Mouse (Mus musculus) megakaryocyte, embryonic 14.5 days (primary cell): Measurements from ENCODE around the gene Fam72a. TPM values are rescaled to one million over a fixed set of nuclear protein-coding genes. Genes with fewer than 3 reads are reported as not detected.

ENCODE experiments used
- H3K27me3 ChIP-seq: replicated peaks from 2 replicates; pipeline ENCODE3; 2012; ENCODE audit warnings: inconsistent platforms
- H3K36me3 ChIP-seq: replicated peaks from 2 replicates; pipeline ENCODE3; 2012; ENCODE audit warnings: low read length, inconsistent platforms, mixed read lengths
- H3K4me1 ChIP-seq: 2 replicates; pipeline ENCODE4 v1.6.1; 2012; ENCODE audit warnings: inconsistent platforms
- H3K4me3 ChIP-seq: replicated peaks from 2 replicates; pipeline ENCODE3; 2012; ENCODE audit warnings: moderate library complexity, mild to moderate bottlenecking, inconsistent platforms
- H3K9me3 ChIP-seq: 2 replicates; pipeline ENCODE4 v1.6.1; 2012; ENCODE audit warnings: inconsistent platforms
- FLI1 ChIP-seq: IDR thresholded peaks from 2 replicates; pipeline ENCODE4 v1.6.1; 2012; ENCODE audit warnings: low read length, inconsistent platforms, mixed read lengths
- GATA1 ChIP-seq: IDR thresholded peaks from 3 replicates; pipeline ENCODE4 v1.6.1; 2012; ENCODE audit warnings: mixed read lengths, low read length, inconsistent platforms, borderline replicate concordance
- polyA plus RNA-seq: library from polyadenylated mRNA; stranded (reverse); fragments of >175 nt; gene quantifications from 2 replicates; pipeline ENCODE4 v1.2.3, GENCODE M21; 2012; ENCODE audit warnings: low replicate concordance; ENCODE audit not compliant: insufficient read depth

Gene Fam72a
- 3.6 TPM in 1 of 2 replicates, not detected in the other for polyA plus RNA-seq

DNA sequence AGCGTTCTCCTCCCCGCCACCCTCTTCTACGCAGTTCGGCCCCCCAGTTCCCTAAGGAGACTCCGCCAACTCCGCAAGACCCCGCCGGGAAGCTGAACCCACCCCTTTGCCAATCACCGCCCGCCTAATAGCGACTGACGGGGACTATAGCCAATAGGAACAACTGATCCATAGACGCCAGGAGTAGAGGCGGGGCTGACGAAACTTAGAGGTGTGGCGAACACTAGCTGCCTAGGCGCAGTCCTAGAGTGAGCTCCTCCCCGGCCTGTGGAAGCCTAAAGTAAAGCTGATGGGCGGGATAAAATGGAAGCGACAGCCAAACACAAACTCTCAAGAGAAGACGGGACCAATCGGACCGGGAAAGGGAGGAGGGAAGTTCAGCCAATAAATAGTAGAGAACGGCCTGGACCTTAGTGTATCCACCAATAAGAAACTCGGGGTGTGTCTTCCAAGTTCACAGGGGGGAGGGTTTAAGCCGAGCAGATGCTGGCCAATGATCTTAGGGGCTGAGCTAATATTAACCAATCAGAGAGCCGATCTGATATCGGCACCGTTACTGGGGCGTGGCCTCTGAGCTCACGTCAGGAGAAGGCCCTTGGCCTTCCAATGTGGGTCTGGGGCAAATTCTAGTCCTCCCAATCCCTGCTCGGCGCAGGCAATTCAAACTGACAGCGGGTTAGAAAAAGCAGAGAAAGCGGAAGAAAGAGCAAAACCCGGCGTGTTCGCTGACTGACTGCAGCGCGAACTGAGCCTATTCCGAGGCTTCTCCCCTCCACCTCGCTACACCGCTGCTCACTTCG is at the start of gene Fam72a, which contains the start of gene Srgap2:
Gene Fam72a, plus strand, starts transcription at position 623 of the 800 bp plus-strand sequence.
Gene Srgap2, minus strand, starts transcription at position 72 of the 800 bp plus-strand sequence.
- H3K9me3 ChIP-seq, result no peaks in the 10 kb centered on the region
- H3K27me3 ChIP-seq, result no peaks in the 10 kb centered on the region
- peak within 1 kb of the TSS; percentile 100 for H3K4me3 ChIP-seq
- peaks cover 35% of the 10 kb centered on the region for H3K36me3 ChIP-seq
- peaks cover 65% of the 10 kb centered on the region for H3K4me1 ChIP-seq
- TF ChIP-seq GATA1, result peak; percentile 67; the same call in 1 of the 3 replicates
- no peak for TF ChIP-seq FLI1

GRCm38 (mm10) chr1:131478770-131479305 is 48.9 kb upstream of the Fam72a start:
- Histone ChIP-seq H3K9me3 (no peaks in the 10 kb centered on the region), H3K36me3 (peaks cover 16% of the 10 kb centered on the region), H3K27me3 (no peaks in the 10 kb centered on the region), H3K4me1 (peaks cover 73% of the 10 kb centered on the region), H3K4me3 (no peak overlapping the region)
- TF ChIP-seq FLI1, result no peak
- TF ChIP-seq GATA1, result no peak

DNA sequence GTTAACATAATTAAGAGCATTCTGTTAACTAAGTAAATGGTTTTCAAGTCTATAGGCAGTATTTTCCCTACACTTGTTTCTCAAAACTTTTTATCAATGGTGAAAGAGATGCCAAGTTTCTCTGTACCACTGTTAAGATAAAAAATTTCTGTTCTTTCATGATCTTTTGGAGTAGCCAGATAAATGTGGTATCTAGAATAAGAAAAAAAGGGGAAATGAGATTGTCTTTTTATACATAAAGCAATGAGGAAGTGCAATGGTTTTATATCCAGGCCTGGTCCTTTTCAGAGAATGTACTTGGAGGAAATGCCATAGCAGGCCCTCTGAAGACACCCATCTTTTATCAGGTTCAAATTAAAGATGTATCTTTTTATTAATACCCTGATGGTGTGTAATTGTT is 46.3 kb upstream of the Fam72a start:
- no peak for TF ChIP-seq FLI1
- no peak for TF ChIP-seq GATA1
- Histone ChIP-seq H3K4me3 (no peak overlapping the region), H3K36me3 (peaks cover 18% of the 10 kb centered on the region)

GRCm38 (mm10) chr1:131482242-131482641 is 45.5 kb upstream of the Fam72a start:
- TF ChIP-seq FLI1, result no peak
- TF ChIP-seq GATA1, result no peak
- Histone ChIP-seq H3K36me3 (peaks cover 18% of the 10 kb centered on the region), H3K9me3 (no peaks in the 10 kb centered on the region)

More for the DNA sequence above, 46.3 kb upstream of the Fam72a start:
- Histone ChIP-seq H3K27me3 (no peaks in the 10 kb centered on the region), H3K9me3 (no peaks in the 10 kb centered on the region), H3K4me1 (peaks cover 69% of the 10 kb centered on the region)

GRCm38 (mm10) chr1:131486094-131486850 is 41.4 kb upstream of the Fam72a start:
- Histone ChIP-seq H3K4me3 (no peak overlapping the region), H3K4me1 (peaks cover 56% of the 10 kb centered on the region), H3K36me3 (peaks cover 10% of the 10 kb centered on the region), H3K9me3 (no peaks in the 10 kb centered on the region), H3K27me3 (no peaks in the 10 kb centered on the region)
- no peak for TF ChIP-seq FLI1
- TF ChIP-seq GATA1, result no peak

More at GRCm38 (mm10) chr1:131482242-131482641, 45.5 kb upstream of the Fam72a start:
- H3K4me1 ChIP-seq, result peaks cover 70% of the 10 kb centered on the region
- no peaks in the 10 kb centered on the region for H3K27me3 ChIP-seq
- H3K4me3 ChIP-seq, result no peak overlapping the region

DNA sequence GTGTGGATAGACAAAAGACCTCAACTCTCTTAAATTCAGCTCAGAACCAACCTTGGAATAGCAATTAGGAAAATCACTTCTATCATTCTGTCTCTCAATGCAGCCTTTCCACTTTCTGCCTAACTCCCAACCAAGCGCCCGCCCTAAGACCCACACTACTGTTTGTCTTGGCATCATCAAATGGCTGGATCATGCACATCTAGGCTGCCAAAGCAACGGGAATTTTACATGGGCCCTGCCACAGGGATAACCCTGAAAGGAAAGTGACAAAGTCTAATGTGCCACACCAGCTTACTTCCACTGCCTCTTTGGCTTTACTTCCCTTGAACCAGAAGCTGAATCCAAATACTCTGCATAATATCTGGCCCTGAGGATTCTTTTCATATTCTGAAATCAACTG is 38.4 kb upstream of the Fam72a start:
- Histone ChIP-seq H3K36me3 (peaks cover 12% of the 10 kb centered on the region), H3K4me1 (peaks cover 54% of the 10 kb centered on the region), H3K9me3 (no peaks in the 10 kb centered on the region), H3K27me3 (no peaks in the 10 kb centered on the region), H3K4me3 (no peak overlapping the region)
- no peak for TF ChIP-seq FLI1
- TF ChIP-seq GATA1, result no peak

- peaks cover 14% of the 10 kb centered on the region for H3K36me3 ChIP-seq
- H3K27me3 ChIP-seq, result no peaks in the 10 kb centered on the region
- H3K9me3 ChIP-seq, result no peaks in the 10 kb centered on the region
- H3K4me1 ChIP-seq, result peaks cover 48% of the 10 kb centered on the region
- TF ChIP-seq FLI1, result no peak
- TF ChIP-seq GATA1, result no peak
- H3K4me3 ChIP-seq, result no peak overlapping the region
Measured at GRCm38 (mm10) chr1:131491579-131491978, 36.1 kb upstream of the Fam72a start.

DNA sequence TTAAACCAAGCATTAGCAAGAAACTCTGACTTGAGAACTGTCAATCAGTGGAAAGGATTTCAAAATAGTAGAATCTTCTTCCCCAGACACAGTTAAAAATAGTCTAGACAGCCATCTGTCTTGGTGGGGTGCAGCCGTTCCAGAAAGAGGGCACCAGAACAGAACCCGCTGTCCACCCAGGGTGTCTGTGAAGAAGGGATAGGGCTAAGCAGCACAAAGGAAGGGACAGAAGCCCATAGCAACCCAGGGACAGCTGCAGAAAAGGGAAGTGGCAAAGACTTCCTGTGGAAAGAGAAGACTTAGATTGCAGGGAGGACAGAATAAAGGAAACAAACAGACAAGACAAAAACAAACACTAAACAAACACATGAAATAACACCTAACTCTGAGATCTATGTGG is 35.3 kb upstream of the Fam72a start:
- Histone ChIP-seq H3K4me3 (no peak overlapping the region), H3K27me3 (no peaks in the 10 kb centered on the region), H3K9me3 (no peaks in the 10 kb centered on the region), H3K36me3 (peaks cover 14% of the 10 kb centered on the region), H3K4me1 (peaks cover 42% of the 10 kb centered on the region)
- no peak for TF ChIP-seq FLI1
- no peak for TF ChIP-seq GATA1

DNA sequence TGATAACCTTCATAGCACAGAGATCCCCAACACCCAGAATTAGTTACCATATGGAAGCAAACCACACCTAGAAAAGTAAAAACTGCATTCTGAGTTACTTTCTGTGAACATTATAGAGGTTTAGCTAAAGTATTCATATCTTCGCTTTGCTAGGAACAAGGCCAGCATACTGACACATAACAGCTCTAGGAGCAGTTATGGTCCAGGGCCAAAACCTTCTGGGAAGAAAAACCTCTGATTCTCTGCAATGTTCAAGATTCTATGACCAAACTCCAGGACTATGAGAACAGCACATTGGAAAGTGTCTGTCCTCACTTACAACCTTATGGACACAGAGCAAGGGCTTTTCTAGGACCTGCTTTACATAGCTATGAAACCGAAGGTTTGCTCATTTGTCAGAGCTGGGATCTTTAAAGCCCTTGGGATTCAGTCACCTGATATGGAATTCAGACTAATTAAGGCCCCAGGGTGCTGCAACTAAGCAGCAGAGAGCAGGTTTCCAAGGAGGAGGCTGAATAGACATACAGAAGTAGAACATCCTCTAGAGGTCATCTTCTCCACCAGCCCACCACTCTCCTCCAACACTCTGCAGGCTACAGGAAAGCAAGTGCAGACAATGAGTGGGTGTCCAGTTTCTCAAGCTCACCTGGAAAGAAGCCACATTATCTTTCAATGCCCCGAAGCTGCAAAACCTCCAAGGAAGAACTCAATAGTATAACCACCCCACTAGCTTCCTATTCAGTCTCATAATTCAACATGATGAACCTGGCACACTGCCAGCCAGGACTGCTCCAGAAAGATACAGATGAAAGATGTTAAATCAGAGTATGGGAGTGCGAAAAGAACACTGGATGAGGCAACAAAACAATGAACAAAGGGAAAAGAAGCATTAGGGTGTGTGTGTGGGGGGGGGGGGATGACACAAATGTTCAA is 33.5 kb upstream of the Fam72a start:
- no peaks in the 10 kb centered on the region for H3K27me3 ChIP-seq
- TF ChIP-seq FLI1, result no peak
- TF ChIP-seq GATA1, result no peak
- peaks cover 13% of the 10 kb centered on the region for H3K36me3 ChIP-seq
- H3K4me1 ChIP-seq, result peaks cover 50% of the 10 kb centered on the region
- no peaks in the 10 kb centered on the region for H3K9me3 ChIP-seq
- H3K4me3 ChIP-seq, result no peak overlapping the region
